In the genomic region with DNA sequence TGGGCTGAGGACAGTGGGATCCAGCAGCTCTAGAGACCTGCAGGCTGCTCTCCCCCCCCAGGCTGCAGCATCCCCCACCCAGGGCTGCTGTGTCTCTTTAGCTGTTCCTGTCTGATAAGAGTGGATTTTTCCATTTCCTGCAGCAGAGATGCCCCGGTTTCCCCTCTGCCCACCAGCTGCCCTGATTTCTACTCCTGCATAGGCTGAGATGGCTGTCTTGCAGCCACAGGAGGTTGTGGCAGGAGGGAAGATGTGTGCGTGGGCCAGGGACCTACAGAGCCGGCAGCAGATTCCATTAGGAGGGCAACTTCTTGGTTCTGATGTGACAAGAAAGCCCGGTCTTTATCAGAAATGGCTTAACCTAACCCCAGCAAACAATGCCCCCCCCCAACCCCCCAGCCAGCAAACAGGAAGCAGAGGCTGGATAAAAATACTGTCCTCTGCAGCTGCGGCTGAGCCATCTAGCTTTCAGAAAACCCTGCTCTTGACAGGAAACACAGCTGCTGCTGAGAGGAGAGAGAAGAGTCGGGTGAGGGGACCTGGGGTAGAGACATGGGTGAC, we compare ENCODE assay signal across 8 mouse cellular contexts. TPM values are rescaled to one million over a fixed set of nuclear protein-coding genes. Genes with fewer than 3 reads are reported as not detected.
DNase-seq lines count a peak whose midpoint lies in the region; TF ChIP-seq lines count a peak whose summit lies in the region.

No protein-coding gene starts in this region.

- 17% methylated on average over 6 of the region's 6 CpGs for WGBS in heart, embryonic 10.5 days
- WGBS in liver, adult 2 months: 13% methylated on average over 6 of the region's 6 CpGs

- no peaks in the 10 kb centered on the region for H3K9me3 ChIP-seq in heart, embryonic 10.5 days

- no peak for TF ChIP-seq POLR2A in liver, adult 2 months (IDR thresholded peaks at IDR 0.05; ENCODE audit: extremely low read depth, insufficient read depth, low read length)

- peak overlapping the region; percentile 13; the same call in 1 of the 2 replicates for H3K4me3 ChIP-seq in heart, embryonic 10.5 days
- no peak overlapping the region for H3K4me3 ChIP-seq in liver, adult 2 months (ENCODE audit: insufficient read depth, low read depth, low read length)

- H3K27ac ChIP-seq in heart, embryonic 10.5 days: peak overlapping the region; percentile 69
- H3K27ac ChIP-seq in liver, adult 2 months (replicated peaks; ENCODE audit: insufficient read depth, low read depth, low read length): peak overlapping the region; percentile 88

- H3K36me3 ChIP-seq in heart, embryonic 10.5 days: no peaks in the 10 kb centered on the region
- H3K36me3 ChIP-seq in liver, adult 2 months (ENCODE audit: control insufficient read depth, insufficient read depth, low read length): no peaks in the 10 kb centered on the region

- H3K4me1 ChIP-seq in heart, embryonic 10.5 days: peaks cover 30% of the 10 kb centered on the region
- H3K4me1 ChIP-seq in liver, adult 2 months (ENCODE audit: control insufficient read depth, insufficient read depth, low read length): peaks cover under 1% of the 10 kb centered on the region; the same call in 1 of the 2 replicates

- intact Hi-C loops in heart, postnatal 10 days (cut with DNase I): no loop called here

- TF ChIP-seq CTCF in liver, adult 2 months (IDR thresholded peaks at IDR 0.05; ENCODE audit: low read depth, low read length): no peak

- peak overlapping the region; percentile 21 for H3K9ac ChIP-seq in liver, adult 2 months (ENCODE audit: low read depth, low read length)

- H3K79me2 ChIP-seq in liver, adult 2 months (ENCODE audit: control insufficient read depth, insufficient read depth, low read length): peaks cover 2% of the 10 kb centered on the region; the same call in 1 of the 2 replicates

- DNase-seq in heart, embryonic 10.5 days (ENCODE audit: low spot score): no peak
- DNase-seq in heart, postnatal 10 days: no peak
- DNase-seq in right cerebral cortex, adult 18-20 months: peak; percentile 82
- no peak for DNase-seq in right cerebral cortex, postnatal 14 days
- DNase-seq in liver, adult 2 months (ENCODE audit: extremely low read depth, low read depth, low spot score): no peak
- DNase-seq in thymus, postnatal 10 days (ENCODE audit: low spot score in 2 of 2): peak; percentile 78 to 82
- DNase-seq in gastrocnemius, adult 8-10 months (ENCODE audit: low spot score in 2 of 2): no peak
- DNase-seq in cerebellum, postnatal 36 days: no peak

- H3K27me3 ChIP-seq in heart, embryonic 10.5 days (ENCODE audit: insufficient read depth, poor library complexity, severe bottlenecking): 0 out of 2 replicates have a peak, but pooled peaks cover 11% of the 10 kb centered on the region
- H3K27me3 ChIP-seq in liver, adult 2 months (ENCODE audit: control insufficient read depth, insufficient read depth, low read length): no peaks in the 10 kb centered on the region; the same call in 1 of the 2 replicates

RNA-seq across cellular contexts. Expression of gene Fam83d, which starts 44.8 kb away (rescaled TPM):
- 56.7 and 61.7 TPM in 2 replicates for polyA plus RNA-seq in heart, embryonic 10.5 days (2016; fragmentation: Nextera tagmentation; extraction: Ambion mirVana)
- 1 to 10 TPM; 8.7 to 9.6 TPM for total RNA-seq in heart, postnatal 10 days (2021)
- total RNA-seq in liver, adult 2 months (2014; rRNA removed): 0.09 and 0.74 TPM in 2 replicates
- 0.15 and 0.22 TPM in 2 replicates for polyA plus RNA-seq in liver, adult 2 months (2012; rRNA removed)
- total RNA-seq in gastrocnemius, adult 8-10 months (2022): 1 to 10 TPM in 3 of 4 experiments, under 1 TPM in 1; 0.94 to 4.2 (median 2.6) TPM

RNA-seq across cellular contexts. Expression of gene Ppp1r16b, which starts 57.9 kb away (rescaled TPM):
- 4.1 and 4.7 TPM in 2 replicates for polyA plus RNA-seq in heart, embryonic 10.5 days (2016; fragmentation: Nextera tagmentation; extraction: Ambion mirVana)
- 10 to 100 TPM; 18.3 to 22.1 TPM for total RNA-seq in heart, postnatal 10 days (2021)
- 2.4 and 3.4 TPM in 2 replicates for total RNA-seq in liver, adult 2 months (2014; rRNA removed)
- 0.70 and 0.99 TPM in 2 replicates for polyA plus RNA-seq in liver, adult 2 months (2012; rRNA removed)
- total RNA-seq in gastrocnemius, adult 8-10 months (2022): 1 to 10 TPM; 2.4 to 3.0 (median 2.7) TPM

Comparison
In these comparisons a context has a peak if more than half of its experiments do, and no peak if none do; other contexts are left out.
1. DNase-seq: peak in right cerebral cortex, adult 18-20 months (single experiment) and thymus, postnatal 10 days (2 of 2); none in heart, embryonic 10.5 days (single experiment), heart, postnatal 10 days (0 of 2), right cerebral cortex, postnatal 14 days (single experiment), liver, adult 2 months (single experiment), gastrocnemius, adult 8-10 months (0 of 2) and cerebellum, postnatal 36 days (0 of 2).